Mouse (Mus musculus): Measurements from ENCODE around the gene Wasl. TPM values are rescaled to one million over a fixed set of nuclear protein-coding genes. Genes with fewer than 3 reads are reported as not detected.

Wasl gene
- total RNA-seq, 2 experiments from 2014 or later, result 26.4 to 32.7 TPM

- no peak for DNase-seq
- intact Hi-C loops (cut with DNase I), result loop anchor here (1.0 to 5.0 kb wide), 5 partner anchors 29 to 151 kb away; no protein-coding TSS in a partner anchor
Measured at GRCm38 (mm10) chr6:24569711-24570110, 95.1 kb downstream of the Wasl start.

- intact Hi-C loops (cut with DNase I), result loop anchor here (1.0 to 2.0 kb wide), 3 partner anchors 38 to 152 kb away; no protein-coding TSS in a partner anchor
- DNase-seq, result no peak
Measured at GRCm38 (mm10) chr6:24568963-24569362, 95.8 kb downstream of the Wasl start.

GRCm38 (mm10) chr6:24564886-24565285 lies 99.9 kb downstream of the Wasl start:
- intact Hi-C loops (cut with DNase I), result no loop called here
- no peak for DNase-seq

GRCm38 (mm10) chr6:24564081-24564480 lies 100.7 kb downstream of the Wasl start:
- intact Hi-C loops (cut with DNase I), result no loop called here
- DNase-seq, result no peak

Other genes with a start within 250 kb of the Wasl start
- under 1 TPM; 0.42 to 0.46 TPM for gene Iqub, start 149.9 kb downstream of the Wasl start, total RNA-seq (2021)
- gene Ndufa5, start 137.0 kb downstream of the Wasl start, total RNA-seq (2021), result 1,000 to 10,000 TPM; 1,562 to 1,637 TPM
- gene Asb15, start 136.9 kb downstream of the Wasl start, total RNA-seq (2021), result 10 to 100 TPM; 52.2 to 59.3 TPM
- gene Lmod2, start 67.2 kb downstream of the Wasl start, total RNA-seq (2021), result 1,000 to 10,000 TPM in 1 of 2 experiments, 100 to 1,000 TPM in 1; 760 to 1,125 TPM
- gene Hyal6, start 68.2 kb upstream of the Wasl start, total RNA-seq (2021), result not detected
- not detected for gene Hyal4, start 83.3 kb upstream of the Wasl start, total RNA-seq (2021)
- not detected for gene Spam1, start 126.2 kb upstream of the Wasl start, total RNA-seq (2021)
- gene Hyal5, start 193.0 kb upstream of the Wasl start, total RNA-seq (2021), result not detected